In genomic region chr3:122274241-122275024, GRCm38 (mm10) we compare ENCODE assay signal across 8 mouse cellular contexts. TPM values are rescaled to one million over a fixed set of nuclear protein-coding genes. Genes with fewer than 3 reads are reported as not detected.
A peak's percentile ranks its signal among the peaks of the same experiment; 100 is the strongest.
DNase-seq lines count a peak whose midpoint lies in the region; ATAC-seq and TF ChIP-seq lines count a peak whose summit lies in the region.

TSS of gene Dnttip2 (plus strand) at chr3:122274388.

- peaks cover 36% of the 10 kb centered on the region for H3K36me3 ChIP-seq in forebrain, embryonic 13.5 days (ENCODE audit: poor library complexity, severe bottlenecking)
- H3K36me3 ChIP-seq in lung, embryonic 15.5 days, result peaks cover 43% of the 10 kb centered on the region

- peak; percentile 91 for ATAC-seq in cerebellum, adult (ENCODE audit: insufficient number of reproducible peaks, low FRiP score, low TSS enrichment)
- ATAC-seq in forebrain, embryonic 13.5 days, result peak; percentile 96
- peak; percentile 95 for ATAC-seq in lung, embryonic 15.5 days (ENCODE audit: borderline replicate concordance, extremely low read depth, low FRiP score, low TSS enrichment)

- intact Hi-C loops in heart, postnatal 14 days (cut with DNase I), result loop anchor here (2.0 to 10.0 kb wide), 2 partner anchors 16 to 390 kb away; no protein-coding TSS in a partner anchor

- H3K4me1 ChIP-seq in forebrain, embryonic 13.5 days, result peaks cover 40% of the 10 kb centered on the region
- H3K4me1 ChIP-seq in lung, embryonic 15.5 days, result peaks cover 35% of the 10 kb centered on the region

- no peaks in the 10 kb centered on the region for H3K27me3 ChIP-seq in forebrain, embryonic 13.5 days
- no peaks in the 10 kb centered on the region for H3K27me3 ChIP-seq in lung, embryonic 15.5 days

- no peaks in the 10 kb centered on the region for H3K9me3 ChIP-seq in forebrain, embryonic 13.5 days (replicated peaks)
- H3K9me3 ChIP-seq in lung, embryonic 15.5 days, result no peaks in the 10 kb centered on the region

- peak within 1 kb of the TSS; percentile 89 for H3K4me3 ChIP-seq in forebrain, embryonic 13.5 days
- H3K4me3 ChIP-seq in layer of hippocampus, adult 2 months, result peak within 1 kb of the TSS; percentile 99
- peak within 1 kb of the TSS; percentile 99 for H3K4me3 ChIP-seq in lung, embryonic 15.5 days

- peak within 1 kb of the TSS; percentile 90 for H3K4me2 ChIP-seq in forebrain, embryonic 13.5 days
- H3K4me2 ChIP-seq in lung, embryonic 15.5 days, result peak within 1 kb of the TSS; percentile 64

- peak; percentile 97 for DNase-seq in ES-CJ7 (ENCODE audit: low read depth, low spot score)
- DNase-seq in heart, postnatal 14 days, result peak; percentile 93 to 94
- peak; percentile 93 for DNase-seq in layer of hippocampus, adult 2 months (ENCODE audit: low spot score in 2 of 2)
- DNase-seq in ovary, adult 18-20 months (ENCODE audit: low spot score), result peak; percentile 91
- DNase-seq in thymus, postnatal 0 days (ENCODE audit: low spot score), result peak; percentile 86

- TF ChIP-seq CTCF in layer of hippocampus, adult 2 months (conservative IDR thresholded peaks at IDR 0.05), result 0 out of 2 replicates have a peak, but pooled peaks have one; percentile 15

- peak within 1 kb of the TSS; percentile 87 for H3K9ac ChIP-seq in forebrain, embryonic 13.5 days
- peak within 1 kb of the TSS; percentile 92 for H3K9ac ChIP-seq in lung, embryonic 15.5 days

- H3K27ac ChIP-seq in forebrain, embryonic 13.5 days, result peak within 1 kb of the TSS; percentile 44; the same call in 1 of the 2 replicates
- H3K27ac ChIP-seq in layer of hippocampus, adult 2 months, result peak within 1 kb of the TSS; percentile 94
- H3K27ac ChIP-seq in lung, embryonic 15.5 days, result peak within 1 kb of the TSS; percentile 76

- under 1% methylated on average over 57 of the region's 57 CpGs for WGBS in forebrain, embryonic 13.5 days
- WGBS in lung, embryonic 15.5 days, result under 1% methylated on average over 57 of the region's 57 CpGs

RNA-seq across cellular contexts. Expression of gene Dnttip2, which starts in this region (rescaled TPM):
- polyA plus RNA-seq in forebrain, embryonic 13.5 days (2015; fragmentation: Nextera tagmentation; extraction: Ambion mirVana), result 69.2 and 70.2 TPM in 2 replicates
- total RNA-seq in heart, postnatal 14 days (2021), result 10 to 100 TPM; 23.9 to 24.1 TPM
- 10 to 100 TPM; 30.1 to 30.5 TPM for total RNA-seq in layer of hippocampus, adult 2 months (2021)
- polyA plus RNA-seq in lung, embryonic 15.5 days (2015; fragmentation: Nextera tagmentation; extraction: Ambion mirVana), result 60.5 and 67.8 TPM in 2 replicates
- polyA plus RNA-seq in thymus, postnatal 0 days (2015; fragmentation: Nextera tagmentation; extraction: Ambion mirVana), result 68.5 and 71.5 TPM in 2 replicates

Comparison
In these comparisons a context has a peak if more than half of its experiments do, and no peak if none do; other contexts are left out.
1. Peak in every context shown above with its lines: DNase-seq, ATAC-seq, H3K4me3 ChIP-seq and H3K27ac ChIP-seq.
2. H3K27ac ChIP-seq: peak in every context shown above with its lines; median percentile 94 in layer of hippocampus, adult 2 months; 76 in lung, embryonic 15.5 days; 44 in forebrain, embryonic 13.5 days.